In genomic region chrX:7750432-7751116, GRCm38 (mm10) we compare ENCODE assay signal across 8 mouse cellular contexts. TPM values are rescaled to one million over a fixed set of nuclear protein-coding genes. Genes with fewer than 3 reads are reported as not detected.
A peak's percentile ranks its signal among the peaks of the same experiment; 100 is the strongest.
DNase-seq lines count a peak whose midpoint lies in the region; ATAC-seq and TF ChIP-seq lines count a peak whose summit lies in the region.

TSS of gene Ccdc120 (minus strand) at chrX:7750905.

- 23% methylated on average over 56 of the region's 56 CpGs for WGBS in spleen, adult 2 months
- 9% methylated on average over 47 of the region's 56 CpGs for WGBS in intestine, embryonic 16.5 days
- WGBS in limb, embryonic 10.5 days: 7% methylated on average over 49 of the region's 56 CpGs
- WGBS in midbrain, embryonic 12.5 days: 18% methylated on average over 52 of the region's 56 CpGs

- TF ChIP-seq POLR2A in spleen, adult 2 months (IDR thresholded peaks at IDR 0.05; ENCODE audit: low read depth, low read length): no peak

- H3K4me3 ChIP-seq in spleen, adult 2 months (ENCODE audit: extremely low read depth, insufficient read depth, insufficient read length): peak within 1 kb of the TSS; percentile 44; the same call in 1 of the 2 replicates
- peak within 1 kb of the TSS; percentile 65 for H3K4me3 ChIP-seq in intestine, embryonic 16.5 days (ENCODE audit: low read length)
- H3K4me3 ChIP-seq in limb, embryonic 10.5 days: peak within 1 kb of the TSS; percentile 69
- peak within 1 kb of the TSS; percentile 67 for H3K4me3 ChIP-seq in midbrain, embryonic 12.5 days

- no peak within 1 kb of the TSS for H3K27ac ChIP-seq in spleen, adult 2 months (ENCODE audit: insufficient read depth, low read length)
- no peak within 1 kb of the TSS for H3K27ac ChIP-seq in intestine, embryonic 16.5 days (ENCODE audit: low read length)
- peak within 1 kb of the TSS; percentile 86 for H3K27ac ChIP-seq in limb, embryonic 10.5 days
- H3K27ac ChIP-seq in midbrain, embryonic 12.5 days (replicated peaks): 0 out of 2 replicates have a peak within 1 kb of the TSS, but pooled peaks have one; percentile 25

- H3K4me1 ChIP-seq in spleen, adult 2 months (ENCODE audit: control insufficient read depth, insufficient read depth, insufficient read length): peaks cover 3% of the 10 kb centered on the region
- peaks cover 2% of the 10 kb centered on the region; the same call in 1 of the 2 replicates for H3K4me1 ChIP-seq in intestine, embryonic 16.5 days (ENCODE audit: control insufficient read depth, insufficient read depth, low read length)
- peaks cover 6% of the 10 kb centered on the region; the same call in 1 of the 2 replicates for H3K4me1 ChIP-seq in limb, embryonic 10.5 days
- no peaks in the 10 kb centered on the region for H3K4me1 ChIP-seq in midbrain, embryonic 12.5 days

- no peaks in the 10 kb centered on the region for H3K9me3 ChIP-seq in intestine, embryonic 16.5 days (ENCODE audit: control insufficient read depth, low read length)
- no peaks in the 10 kb centered on the region for H3K9me3 ChIP-seq in limb, embryonic 10.5 days (replicated peaks)
- H3K9me3 ChIP-seq in midbrain, embryonic 12.5 days: no peaks in the 10 kb centered on the region

- peak; percentile 83 for ATAC-seq in intestine, embryonic 16.5 days
- peak; percentile 82 for ATAC-seq in midbrain, embryonic 12.5 days (ENCODE audit: low FRiP score, low read depth)

- peak within 1 kb of the TSS; percentile 50 for H3K4me2 ChIP-seq in intestine, embryonic 16.5 days (ENCODE audit: low read depth, low read length)
- peak within 1 kb of the TSS; percentile 56 for H3K4me2 ChIP-seq in midbrain, embryonic 12.5 days (replicated peaks)

- H3K36me3 ChIP-seq in spleen, adult 2 months (ENCODE audit: control insufficient read depth, insufficient read depth, low read length): no peaks in the 10 kb centered on the region
- no peaks in the 10 kb centered on the region for H3K36me3 ChIP-seq in intestine, embryonic 16.5 days (ENCODE audit: control insufficient read depth, insufficient read depth, low read length)
- no peaks in the 10 kb centered on the region for H3K36me3 ChIP-seq in limb, embryonic 10.5 days
- H3K36me3 ChIP-seq in midbrain, embryonic 12.5 days: no peaks in the 10 kb centered on the region

- no peak for DNase-seq in spleen, adult 2 months (ENCODE audit: low read depth in 1 of 2, low spot score in 2 of 2)
- no peak for DNase-seq in spleen, adult 12 weeks (ENCODE audit: low spot score)
- DNase-seq in cerebellum, postnatal 10 days: peak; percentile 86 to 93
- DNase-seq in frontal cortex, postnatal 25 days (ENCODE audit: low spot score in 2 of 2): peak; percentile 57 to 63
- DNase-seq in limb, embryonic 10.5 days (ENCODE audit: low spot score): peak; percentile 84
- peak; percentile 78 for DNase-seq in telencephalon, adult 2 months (ENCODE audit: low read depth, low spot score)

- peak within 1 kb of the TSS; percentile 78 for H3K9ac ChIP-seq in intestine, embryonic 16.5 days (ENCODE audit: low read depth, low read length)
- H3K9ac ChIP-seq in midbrain, embryonic 12.5 days (replicated peaks): peak within 1 kb of the TSS; percentile 64

- no peak for TF ChIP-seq CTCF in spleen, adult 2 months (IDR thresholded peaks at IDR 0.05; ENCODE audit: extremely low read depth, insufficient read depth, insufficient read length, insufficient replicate concordance)

- H3K27me3 ChIP-seq in spleen, adult 2 months (ENCODE audit: control insufficient read depth, insufficient read depth, low read length): peaks cover 2% of the 10 kb centered on the region; the same call in 1 of the 2 replicates
- H3K27me3 ChIP-seq in intestine, embryonic 16.5 days (replicated peaks; ENCODE audit: control insufficient read depth, insufficient read depth, low read length): no peaks in the 10 kb centered on the region
- H3K27me3 ChIP-seq in limb, embryonic 10.5 days (ENCODE audit: low read depth, poor library complexity, severe bottlenecking): no peaks in the 10 kb centered on the region
- H3K27me3 ChIP-seq in midbrain, embryonic 12.5 days: no peaks in the 10 kb centered on the region

RNA-seq across cellular contexts. Expression of gene Ccdc120, which starts in this region (rescaled TPM):
- 1.6 and 1.7 TPM in 2 replicates for polyA plus RNA-seq in spleen, adult 2 months (2012; rRNA removed)
- 9.2 and 12.0 TPM in 2 replicates for polyA plus RNA-seq in intestine, embryonic 16.5 days (2015; fragmentation: Nextera tagmentation; extraction: Ambion mirVana)
- 21.8 and 21.9 TPM in 2 replicates for polyA plus RNA-seq in limb, embryonic 10.5 days (2016; fragmentation: Nextera tagmentation; extraction: Ambion mirVana)
- 27.5 and 34.1 TPM in 2 replicates for polyA plus RNA-seq in midbrain, embryonic 12.5 days (2016; fragmentation: Nextera tagmentation; extraction: Ambion mirVana)

Comparison
In these comparisons a context has a peak if more than half of its experiments do, and no peak if none do; other contexts are left out.
1. DNase-seq: peak in cerebellum, postnatal 10 days (2 of 2), frontal cortex, postnatal 25 days (2 of 2), limb, embryonic 10.5 days (single experiment) and telencephalon, adult 2 months (single experiment); none in spleen, adult 2 months (0 of 2) and spleen, adult 12 weeks (single experiment).
2. H3K27ac ChIP-seq: peak in limb, embryonic 10.5 days (single experiment) and midbrain, embryonic 12.5 days (single experiment); none in spleen, adult 2 months (single experiment) and intestine, embryonic 16.5 days (single experiment).
3. Peak in every context shown above with its lines, with median percentiles within 50 percentile points of each other: H3K4me3 ChIP-seq.